Mouse (Mus musculus) cerebellum, adult 18-20 months (tissue): ENCODE results near the gene Vmn1r24.
"Not testable (repeated sequence)": the region's sequence is repeated elsewhere in the genome, so short reads cannot be mapped to it uniquely, and the experiment has no call there.

ENCODE experiments used
- DNase-seq, 2 experiments: peaks; one replicate each; pipeline ENCODE4 v3.0.0; 2021

Gene Vmn1r24

DNA sequence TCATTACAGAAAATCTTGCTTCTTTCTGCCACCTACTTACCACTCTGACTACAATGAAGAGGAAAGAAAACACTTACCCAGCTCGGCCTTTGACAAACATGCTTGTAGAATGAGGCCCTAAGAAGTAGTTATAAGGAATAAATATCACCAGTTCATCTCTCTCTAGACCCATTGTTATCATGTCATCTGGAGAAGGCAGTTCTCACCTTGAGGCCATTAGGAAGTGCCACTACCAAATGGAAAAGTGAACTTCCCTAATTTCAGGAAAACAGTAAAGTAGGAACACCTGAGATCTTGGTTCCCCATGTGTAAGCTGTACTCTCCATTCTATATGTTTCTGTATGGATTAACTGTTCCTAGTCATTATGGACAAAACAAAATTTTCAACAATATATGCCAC is at the start of gene Vmn1r24:
Gene Vmn1r24 (minus strand): TSS at position 101 of the 400 bp plus-strand sequence.
- DNase-seq: not testable (repeated sequence)

DNA sequence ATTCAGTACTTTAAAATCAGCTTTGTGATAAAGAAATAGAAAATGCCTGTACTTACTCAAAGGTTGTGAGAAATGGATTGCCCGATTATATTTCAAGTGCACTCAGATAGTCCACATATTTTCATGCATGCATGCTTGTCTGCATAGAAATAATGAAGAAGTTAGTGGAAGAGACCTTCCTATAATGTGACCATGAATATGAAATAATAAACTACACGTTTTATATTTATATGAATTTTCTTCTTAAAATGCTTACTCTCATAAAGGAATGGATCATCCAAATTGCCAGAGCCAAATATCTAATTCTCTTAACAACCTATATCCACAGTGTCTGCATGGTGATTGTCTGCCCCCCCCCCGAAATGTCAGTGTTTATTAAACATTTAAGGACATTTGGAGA is 19.4 kb upstream of the Vmn1r24 start, which contains the start of gene Vmn1r25:
Gene Vmn1r25 (minus strand): TSS at position 101 of the 400 bp plus-strand sequence.
- DNase-seq: no peak

DNA sequence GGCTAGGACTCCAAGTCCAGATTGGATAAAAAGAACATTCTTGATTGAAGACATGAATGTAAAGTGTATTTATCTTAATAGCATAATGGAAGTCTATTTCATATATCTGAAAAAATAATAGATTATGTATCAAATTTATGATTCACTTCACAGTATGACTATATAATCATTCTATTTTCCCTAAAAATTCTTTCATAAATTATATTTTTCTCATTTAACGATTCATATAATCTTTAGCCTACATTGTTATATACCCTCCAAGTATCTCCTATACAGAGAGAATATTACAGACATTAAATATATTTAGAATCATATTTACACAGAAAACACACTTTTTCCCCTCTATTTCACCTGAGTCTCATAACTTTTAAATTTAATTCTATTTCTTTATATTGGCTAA is 34.6 kb downstream of the Vmn1r24 start, which contains the start of gene Vmn1r23:
Gene Vmn1r23 (minus strand): TSS at position 101 of the 400 bp plus-strand sequence.
- DNase-seq: no peak

DNA sequence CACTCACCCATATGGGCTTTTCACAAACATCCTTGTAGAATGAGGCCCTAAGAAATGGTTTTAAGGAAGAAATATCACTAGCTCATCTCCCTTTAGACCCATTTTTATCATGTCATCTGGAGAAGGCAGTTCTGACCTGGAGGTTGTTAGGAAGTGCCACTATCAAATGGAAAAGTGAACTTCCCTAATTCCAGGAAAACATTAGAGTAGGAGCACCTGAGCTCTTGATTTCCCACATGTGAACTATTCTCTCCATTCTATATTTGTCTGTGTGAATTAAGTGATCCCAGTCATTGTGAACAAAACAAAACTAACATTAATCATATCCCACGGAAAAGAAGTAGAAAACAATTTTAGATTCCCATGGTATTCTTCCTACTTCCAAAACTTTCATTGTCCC is 53.4 kb downstream of the Vmn1r24 start, which contains the start of gene Vmn1r22:
Gene Vmn1r22 (minus strand): TSS at position 101 of the 400 bp plus-strand sequence.
- DNase-seq: no peak
